Mouse (Mus musculus) myocyte (in vitro differentiated cells): ENCODE data around the gene 9930022D16Rik.

Experiments used
- CEBPB ChIP-seq: IDR thresholded peaks from 2 replicates; pipeline ENCODE4 v1.6.1; 2011; ENCODE audit warnings: mild to moderate bottlenecking, moderate library complexity; ENCODE audit not compliant: poor library complexity, insufficient read depth, severe bottlenecking
- MAX ChIP-seq: IDR thresholded peaks from one replicate; pipeline ENCODE4 v1.6.1; 2011; ENCODE audit warnings: low read depth, mild to moderate bottlenecking, control low read depth
- MYOD1 ChIP-seq, 3 experiments: IDR thresholded peaks; one replicate each; pipeline ENCODE4 v1.6.1; 2011; ENCODE audit warnings: control low read depth in 2 of 3, low read depth in 2 of 3, mild to moderate bottlenecking in 2 of 3, moderate library complexity in 1 of 3; ENCODE audit not compliant: insufficient read length in 2 of 3, control insufficient read depth in 1 of 3
- POLR2A ChIP-seq: IDR thresholded peaks from one replicate; pipeline ENCODE4 v1.6.1; 2011; ENCODE audit warnings: low read depth, mild to moderate bottlenecking, control low read depth, moderate library complexity; ENCODE audit not compliant: insufficient read length
- POLR2AphosphoS2 ChIP-seq: IDR thresholded peaks from one replicate; pipeline ENCODE4 v1.6.1; 2011; ENCODE audit warnings: low read depth, control low read depth; ENCODE audit not compliant: insufficient read length
- REST ChIP-seq: IDR thresholded peaks from one replicate; pipeline ENCODE4 v1.6.1; 2011; ENCODE audit warnings: mild to moderate bottlenecking, control low read depth, moderate library complexity; ENCODE audit not compliant: insufficient read depth, insufficient read length
- SRF ChIP-seq: IDR thresholded peaks from one replicate; pipeline ENCODE4 v1.6.1; 2011; ENCODE audit warnings: low read depth; ENCODE audit not compliant: control insufficient read depth, insufficient read length
- TCF3 ChIP-seq: IDR thresholded peaks from one replicate; pipeline ENCODE4 v1.6.1; 2011; ENCODE audit warnings: low read depth, control low read depth; ENCODE audit not compliant: insufficient read length
- USF1 ChIP-seq: IDR thresholded peaks from one replicate; pipeline ENCODE4 v1.6.1; 2011; ENCODE audit warnings: low read depth, mild to moderate bottlenecking, control low read depth, moderate library complexity

DNA sequence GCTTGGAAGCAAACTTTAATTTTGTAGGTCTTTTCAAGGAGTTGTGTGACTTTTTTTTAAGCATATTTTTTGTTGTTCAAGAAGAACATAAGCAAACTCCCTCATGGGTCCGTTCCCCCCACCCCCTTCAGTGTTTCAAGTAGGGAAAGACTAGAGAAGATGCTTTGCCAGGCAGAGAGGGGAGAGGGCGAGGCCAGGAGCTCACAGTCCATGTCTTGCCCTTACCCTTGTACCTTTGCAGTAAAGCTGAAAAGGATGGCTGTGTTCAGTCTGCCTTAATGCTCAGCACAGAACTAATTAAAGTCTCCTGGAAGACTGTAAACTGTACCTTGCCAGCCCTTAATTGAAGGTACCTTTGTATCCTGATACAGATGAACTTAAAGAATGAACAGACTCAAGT is 49.4 kb upstream of the 9930022D16Rik start:
- TF ChIP-seq POLR2A, result no peak
- TF ChIP-seq USF1, result no peak
- no peak for TF ChIP-seq MAX
- no peak for TF ChIP-seq CEBPB
- no peak for TF ChIP-seq SRF
- no peak for TF ChIP-seq POLR2AphosphoS2
- TF ChIP-seq REST, result no peak
- no peak for TF ChIP-seq MYOD1 (IDR thresholded peaks at IDR 0.05; ENCODE audit: control insufficient read depth in 1 of 3, insufficient read length in 2 of 3, low read depth in 2 of 3)
- no peak for TF ChIP-seq TCF3
